Mouse (Mus musculus) spleen, adult 2 months (tissue): ENCODE results near the gene Nt5dc2. TPM values are rescaled to one million over a fixed set of nuclear protein-coding genes. Genes with fewer than 3 reads are reported as not detected.

Experiments
- DNase-seq, 2 experiments: peaks; one replicate each; pipeline versions ENCODE4 v3.0.0 to v3.0.0-alpha.2; 2012 to 2021; ENCODE audit warnings: low spot score in 2 of 2, low read depth in 1 of 2
- H3K27ac ChIP-seq: fragments of 200-500 bp; 2 replicates; pipeline ENCODE4 v1.5.1; 2012; ENCODE audit warnings: low read length, inconsistent platforms; ENCODE audit not compliant: insufficient read depth
- H3K27me3 ChIP-seq: fragments of 200-500 bp; 2 replicates; pipeline ENCODE4 v1.6.1; 2012; ENCODE audit warnings: mild to moderate bottlenecking, moderate library complexity, low read length, inconsistent platforms; ENCODE audit not compliant: control insufficient read depth, insufficient read depth
- H3K36me3 ChIP-seq: fragments of 200-500 bp; 2 replicates; pipeline ENCODE4 v1.6.1; 2012; ENCODE audit warnings: mild to moderate bottlenecking, low read length, inconsistent platforms; ENCODE audit not compliant: control insufficient read depth, insufficient read depth
- H3K4me1 ChIP-seq: fragments of 200-500 bp; 2 replicates; pipeline ENCODE4 v1.6.1; 2011; ENCODE audit warnings: inconsistent platforms; ENCODE audit not compliant: control insufficient read depth, insufficient read depth, insufficient read length
- H3K4me3 ChIP-seq: fragments of 200-500 bp; 2 replicates; pipeline ENCODE4 v1.5.1; 2011; ENCODE audit warnings: mild to moderate bottlenecking, inconsistent platforms; ENCODE audit not compliant: insufficient read depth, insufficient read length; ENCODE audit errors: extremely low read depth
- CTCF ChIP-seq: fragments of 200-500 bp; IDR thresholded peaks from 2 replicates; pipeline ENCODE4 v1.5.1; 2011; ENCODE audit warnings: mild to moderate bottlenecking, inconsistent platforms; ENCODE audit not compliant: insufficient read depth, insufficient read length, insufficient replicate concordance; ENCODE audit errors: extremely low read depth
- POLR2A ChIP-seq: fragments of 200-500 bp; IDR thresholded peaks from 2 replicates; pipeline ENCODE4 v1.6.1; 2011; ENCODE audit warnings: low read depth, low read length, inconsistent platforms
- WGBS: fragments of 180-500 bp; shearing (Covaris S2); methylation state at CpG from one replicate; pipeline ENCODE4 v1.1.7; 2018; 5-methylcytosine and 5-hydroxymethylcytosine counted together
- polyA plus RNA-seq: library from polyadenylated mRNA; depleted of rRNA; stranded (reverse); fragments of >200 nt; gene quantifications from 2 replicates; pipeline ENCODE4 v1.2.3, GENCODE M21; 2012

Gene Nt5dc2
- polyA plus RNA-seq, 1 experiment = 30.3 TPM

DNA sequence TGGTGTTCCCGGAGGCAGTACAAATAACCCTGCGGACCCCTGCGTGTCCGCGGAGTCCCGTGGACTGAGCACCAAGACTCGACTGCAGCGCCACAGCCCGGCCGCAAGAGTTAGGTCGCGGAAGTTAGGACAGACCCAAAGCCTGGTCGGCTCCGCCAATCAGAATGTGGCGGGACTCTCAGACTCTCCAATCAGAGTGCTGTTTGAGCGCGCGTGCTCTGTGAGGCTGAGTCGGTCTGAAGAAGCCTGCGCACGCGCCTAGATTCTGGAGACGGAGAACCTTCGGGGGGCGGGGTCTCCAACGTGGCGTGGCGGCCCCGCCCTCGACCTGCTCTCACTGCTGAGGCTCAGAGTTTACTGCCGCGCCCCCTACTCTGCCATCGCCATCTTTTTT, 2.0 kb upstream of the Nt5dc2 start, which contains the start of gene Smim4:
Gene Smim4 (minus strand): TSS at position 131 of the 394 bp plus-strand sequence.
- Histone ChIP-seq H3K4me3 (peak within 1 kb of the TSS; percentile 82), H3K27ac (peak within 1 kb of the TSS; percentile 82), H3K36me3 (no peaks in the 10 kb centered on the region), H3K27me3 (0 out of 2 replicates have a peak, but pooled peaks cover 1% of the 10 kb centered on the region), H3K4me1 (peaks cover 16% of the 10 kb centered on the region)
- WGBS = under 1% methylated on average over 33 of the region's 33 CpGs
- DNase-seq = peak; percentile 97 to 98
- TF ChIP-seq POLR2A (peak; percentile 82), CTCF (peak; percentile 53; the same call in 1 of the 2 replicates)

DNA sequence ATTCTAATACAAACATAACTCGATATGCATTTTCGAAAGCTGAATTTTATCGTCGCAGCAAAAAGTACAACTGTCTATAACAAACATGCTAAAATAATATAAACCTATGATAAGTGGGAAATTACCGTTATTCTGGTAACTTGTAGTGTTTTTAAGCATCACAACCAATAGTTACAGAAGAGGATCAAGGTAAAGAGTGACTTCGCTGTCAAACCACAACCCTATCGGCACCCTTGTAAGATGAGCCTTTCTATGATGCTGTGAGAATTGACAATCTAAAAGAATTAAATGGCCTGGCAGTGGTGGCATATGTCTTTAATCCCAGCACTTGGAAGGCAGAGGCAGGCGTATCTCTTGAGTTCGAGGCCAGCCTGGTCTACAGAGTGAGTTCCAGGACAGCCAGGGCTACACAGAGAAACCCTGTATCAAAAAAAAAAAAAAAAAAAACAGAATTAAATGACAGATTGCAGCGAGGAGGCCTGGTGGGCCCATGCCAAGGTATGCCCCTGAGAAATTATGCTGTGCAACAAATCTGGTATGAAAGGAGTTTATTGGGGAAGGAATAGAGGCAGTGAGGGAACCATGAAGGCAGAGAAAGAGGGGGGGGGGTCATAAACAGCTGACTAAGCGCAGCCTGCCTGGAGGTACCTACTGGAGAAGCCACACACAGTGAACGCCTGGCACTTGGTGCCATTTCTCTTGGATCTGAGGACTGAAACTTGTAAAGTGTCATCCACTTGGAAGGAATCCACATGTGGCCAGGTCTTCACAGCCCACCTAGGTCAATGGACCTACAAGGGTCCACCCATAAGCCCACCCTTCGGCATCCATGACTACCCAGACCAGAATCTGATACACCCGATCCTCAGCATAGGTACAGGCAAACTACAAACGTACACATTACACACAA, 1.3 kb upstream of the Nt5dc2 start:
- H3K27ac ChIP-seq = no peak overlapping the region

DNA sequence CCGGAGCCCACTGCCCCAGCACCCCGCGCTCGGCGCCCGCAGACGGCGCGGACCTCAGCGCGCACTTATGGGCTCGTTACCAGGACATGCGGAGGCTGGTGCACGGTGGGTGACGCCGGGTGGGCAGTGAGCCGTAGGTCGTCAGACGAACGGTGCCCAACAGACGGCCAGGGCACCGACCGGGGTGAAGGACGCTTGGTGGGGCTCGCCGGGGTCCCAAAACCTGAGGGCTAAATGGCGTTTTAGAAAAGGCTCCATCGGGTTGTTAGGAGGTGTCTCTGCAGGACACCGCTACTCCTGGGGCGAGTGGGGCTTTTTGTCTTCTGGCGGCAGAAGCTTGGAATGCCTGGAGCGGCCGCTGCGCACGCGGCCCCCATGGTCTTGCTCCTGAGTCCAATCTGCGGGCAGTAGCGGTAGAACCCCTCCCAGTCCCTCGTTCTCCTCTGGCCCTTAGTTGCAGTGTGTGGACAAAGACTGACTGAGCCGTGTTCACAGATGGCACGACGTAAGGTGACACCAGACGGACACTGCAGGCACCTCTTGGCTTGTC, 494 bp downstream of the Nt5dc2 start:
- Histone ChIP-seq H3K4me1 (peaks cover 16% of the 10 kb centered on the region), H3K4me3 (peak overlapping the region; percentile 74), H3K36me3 (no peaks in the 10 kb centered on the region), H3K27me3 (0 out of 2 replicates have a peak, but pooled peaks cover 1% of the 10 kb centered on the region), H3K27ac (no peak overlapping the region)
- TF ChIP-seq POLR2A (no peak), CTCF (no peak)
- DNase-seq = no peak
- WGBS = 4% methylated on average over 43 of the region's 43 CpGs

More for the DNA sequence above, 1.3 kb upstream of the Nt5dc2 start:
- no peak for DNase-seq
- Histone ChIP-seq H3K36me3 (no peaks in the 10 kb centered on the region), H3K4me1 (peaks cover 16% of the 10 kb centered on the region), H3K4me3 (peak overlapping the region; percentile 56), H3K27me3 (0 out of 2 replicates have a peak, but pooled peaks cover 1% of the 10 kb centered on the region)
- TF ChIP-seq CTCF (no peak), POLR2A (no peak)
- 61% methylated on average over 15 of the region's 15 CpGs for WGBS

DNA sequence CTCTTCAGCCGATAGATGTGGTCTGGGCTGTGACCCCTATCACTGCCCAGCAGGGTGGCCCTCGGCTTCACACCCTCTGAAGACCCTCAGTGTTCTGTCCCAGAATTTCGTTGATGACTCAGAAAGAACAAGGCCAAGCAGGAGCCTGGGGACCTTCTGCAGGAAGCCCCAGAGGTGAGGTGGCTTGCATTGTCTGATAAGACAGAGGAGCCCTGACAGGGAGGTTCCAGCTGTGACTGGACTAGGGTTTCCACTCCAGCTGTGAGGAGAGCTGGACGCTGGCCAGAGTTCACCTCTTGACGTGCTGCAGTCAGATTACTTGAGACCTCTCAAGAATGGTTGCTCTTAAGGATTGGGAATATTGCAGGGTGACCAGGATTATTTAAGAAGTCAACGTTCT, 1.2 kb downstream of the Nt5dc2 start:
- WGBS = 48% methylated on average over 6 of the region's 6 CpGs
- H3K27me3 ChIP-seq = 0 out of 2 replicates have a peak, but pooled peaks cover 1% of the 10 kb centered on the region
- TF ChIP-seq POLR2A (no peak), CTCF (no peak)
- DNase-seq = no peak
- H3K4me3 ChIP-seq = no peak overlapping the region
- peaks cover 16% of the 10 kb centered on the region for H3K4me1 ChIP-seq
- no peaks in the 10 kb centered on the region for H3K36me3 ChIP-seq
- no peak overlapping the region for H3K27ac ChIP-seq

DNA sequence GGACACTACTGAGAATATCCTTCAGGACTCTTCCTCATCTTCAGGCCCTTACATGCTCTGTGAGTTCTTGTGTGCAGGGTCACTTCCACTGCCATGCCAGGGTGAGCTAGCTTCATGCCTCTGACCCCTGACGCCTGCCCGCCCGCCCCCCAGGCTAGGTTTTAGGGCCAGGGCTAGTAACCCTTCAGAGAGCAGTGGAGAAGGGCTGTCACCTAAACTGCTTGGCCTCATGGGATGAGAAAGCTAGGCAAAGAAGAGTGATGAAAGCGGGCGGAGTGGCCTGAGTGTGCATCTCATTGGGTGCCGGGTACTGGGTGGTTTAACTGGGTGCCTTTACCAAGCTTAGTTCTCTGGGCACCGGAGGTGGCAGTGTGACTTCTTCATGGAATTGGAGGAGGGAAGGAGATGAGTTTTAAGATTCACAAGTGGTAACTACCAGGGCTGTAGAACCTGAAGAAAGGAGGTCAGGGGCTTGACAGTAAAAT, 1.7 kb downstream of the Nt5dc2 start:
- TF ChIP-seq POLR2A = no peak
- no peak for TF ChIP-seq CTCF
- no peak overlapping the region for H3K27ac ChIP-seq
- no peaks in the 10 kb centered on the region for H3K36me3 ChIP-seq
- no peak for DNase-seq
- no peak overlapping the region for H3K4me3 ChIP-seq
- 0 out of 2 replicates have a peak, but pooled peaks cover 1% of the 10 kb centered on the region for H3K27me3 ChIP-seq
- peaks cover 12% of the 10 kb centered on the region for H3K4me1 ChIP-seq
- 91% methylated on average over 7 of the region's 7 CpGs for WGBS

DNA sequence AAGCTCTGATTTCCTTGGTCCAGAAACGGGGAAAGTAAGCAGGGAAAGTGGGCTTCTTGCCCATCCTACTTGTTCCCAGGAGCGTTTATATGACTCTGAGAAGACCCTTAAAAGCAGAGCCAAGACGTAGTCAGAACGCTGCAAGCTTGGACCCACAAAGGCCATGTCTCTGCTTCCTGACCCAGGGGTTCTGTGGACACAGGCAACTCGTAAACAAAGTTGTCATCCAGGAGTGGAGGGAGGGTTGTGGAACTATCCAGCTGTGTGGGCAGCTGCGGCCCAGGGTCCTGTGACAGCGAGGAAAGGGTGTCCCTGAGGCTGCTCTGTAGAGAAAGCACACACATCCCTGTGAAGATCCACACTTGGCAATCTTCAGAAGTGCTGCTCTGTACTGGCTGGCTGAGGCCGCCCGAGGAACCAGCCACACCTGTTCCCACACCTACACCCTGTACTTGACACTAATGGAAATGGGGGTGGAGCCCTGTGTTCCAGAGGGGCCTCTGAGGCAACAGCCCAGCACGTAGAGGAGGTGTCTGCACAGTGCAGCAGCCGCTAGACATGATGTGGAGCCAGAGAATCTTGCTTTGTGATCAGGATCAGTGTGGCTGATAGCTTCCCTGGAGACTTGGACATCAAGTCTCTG, 2.3 kb downstream of the Nt5dc2 start:
- no peak for DNase-seq
- WGBS = 92% methylated on average over 11 of the region's 11 CpGs
- Histone ChIP-seq H3K36me3 (no peaks in the 10 kb centered on the region), H3K4me3 (no peak overlapping the region), H3K4me1 (peaks cover 12% of the 10 kb centered on the region), H3K27me3 (0 out of 2 replicates have a peak, but pooled peaks cover 1% of the 10 kb centered on the region), H3K27ac (no peak overlapping the region)
- no peak for TF ChIP-seq CTCF
- TF ChIP-seq POLR2A = no peak
